Mouse (Mus musculus) activated CD4-positive, CD25-positive, alpha-beta regulatory T cell (primary cell): ENCODE measurements around the gene Gm5615. TPM values are rescaled to one million over a fixed set of nuclear protein-coding genes. Genes with fewer than 3 reads are reported as not detected.

Experiments used
- polyA plus RNA-seq, 2 experiments: library from polyadenylated mRNA; unstranded; fragments of 100-300 nt; shearing (Covaris generic); gene quantifications; one replicate each; pipeline ENCODE4 v1.2.1; 2017

The Gm5615 gene
- polyA plus RNA-seq, result not detected

DNA sequence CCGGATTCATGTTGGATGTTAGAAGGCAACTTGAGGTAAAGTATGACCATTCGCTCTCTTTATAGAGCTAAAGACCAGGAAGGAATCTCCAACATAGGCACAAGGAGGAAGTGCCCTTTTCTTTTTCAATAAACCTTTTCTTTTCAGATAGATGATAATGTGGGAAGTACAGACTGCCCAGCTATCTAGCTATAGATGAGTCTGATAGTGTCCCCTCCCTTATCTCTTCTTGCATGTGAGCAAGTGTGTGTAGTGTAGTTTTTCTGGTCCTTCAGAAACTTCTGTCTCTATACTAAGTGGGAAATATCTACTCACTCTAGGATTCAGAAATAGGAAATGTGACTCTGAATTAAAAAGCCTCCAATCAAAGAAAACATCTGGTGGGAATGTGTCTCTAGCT is at the start of gene Gm5615:
Gene Gm5615 (minus strand): TSS at position 101 of the 400 bp plus-strand sequence.

GRCm38 (mm10) chr9:36582535-36582934 is 40.8 kb upstream of the Gm5615 start, which contains the start of gene Gm17689:
Gm17689 (minus strand) TSS chr9:36582635.

Other genes with a start within 250 kb of the Gm5615 start
- not detected for gene Gm7257, start 110.1 kb downstream of the Gm5615 start, polyA plus RNA-seq
- not detected for gene Gm9513, start 66.3 kb downstream of the Gm5615 start, polyA plus RNA-seq
- gene Gm17689, start 40.7 kb upstream of the Gm5615 start, polyA plus RNA-seq, result not detected
- gene A630095E13Rik, start 101.4 kb upstream of the Gm5615 start, polyA plus RNA-seq, result not detected
- gene Acrv1, start 151.3 kb upstream of the Gm5615 start, polyA plus RNA-seq, result not detected
- 1 to 10 TPM; 6.1 to 7.4 TPM for gene Chek1, start 185.1 kb upstream of the Gm5615 start, polyA plus RNA-seq
- 100 to 1,000 TPM; 210 to 212 TPM for gene Stt3a, start 225.7 kb upstream of the Gm5615 start, polyA plus RNA-seq